Mouse (Mus musculus): ENCODE measurements at regions not wholly inside any gene's neighbourhood (a gene's known extent, or its start where the extent isn't known, plus 50 kb on each side); places are given as distances from the start of the nearest gene placed in this dataset.
"Not testable (repeated sequence)": the region's sequence is repeated elsewhere in the genome, so short reads cannot be mapped to it uniquely, and the experiment has no call there.

- no peak for DNase-seq (ENCODE audit: low read depth, low spot score)
These were observed 60.6 kb upstream of the Klf13 start for GRCm38 (mm10) chr7:63998995-63999960.

GRCm38 (mm10) chr7:63997997-63998396, 59.3 kb upstream of the Klf13 start:
- no peak for DNase-seq (ENCODE audit: low read depth, low spot score)

- no peak for DNase-seq (ENCODE audit: low read depth, low spot score)
These were observed 57.9 kb upstream of the Klf13 start for GRCm38 (mm10) chr7:63996581-63997098.

DNA sequence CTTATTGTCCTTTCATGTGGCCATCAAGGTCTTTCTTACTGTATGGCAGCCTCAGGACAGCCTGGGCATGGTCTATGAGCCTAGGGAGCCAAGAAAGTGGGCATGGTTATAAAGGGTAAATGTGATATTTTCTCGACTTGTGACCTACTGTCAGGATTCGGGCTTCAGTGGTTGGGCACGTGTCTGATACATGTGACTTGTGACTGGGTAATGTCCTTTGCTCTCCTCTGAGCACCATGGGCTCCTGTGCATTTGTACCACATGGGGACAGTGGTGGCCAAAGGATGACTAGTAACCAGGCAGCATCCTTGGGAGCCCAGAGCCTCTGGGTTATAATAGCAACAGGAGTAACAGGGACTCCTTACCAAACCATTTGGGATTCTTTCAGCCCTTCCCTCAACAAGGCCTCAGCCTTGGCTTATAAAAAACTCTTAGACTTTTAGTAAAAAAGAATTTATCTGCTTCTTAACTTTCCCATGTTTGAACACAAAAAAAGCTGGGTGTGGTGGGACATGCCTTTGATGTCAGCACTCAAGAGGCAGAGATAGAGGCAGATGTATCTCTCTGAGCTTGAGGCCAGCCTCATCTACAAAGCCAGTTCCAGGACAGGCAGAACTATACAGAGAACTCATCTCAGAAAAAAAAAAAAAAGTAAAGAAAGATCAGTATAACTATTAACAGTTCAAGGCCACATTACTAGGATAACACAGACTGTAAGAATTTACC, 56.7 kb upstream of the Klf13 start:
- DNase-seq (ENCODE audit: low read depth, low spot score), result no peak

GRCm38 (mm10) chr7:63994769-63995168, 56.1 kb upstream of the Klf13 start:
- DNase-seq (ENCODE audit: low read depth, low spot score), result not testable (repeated sequence)

DNA sequence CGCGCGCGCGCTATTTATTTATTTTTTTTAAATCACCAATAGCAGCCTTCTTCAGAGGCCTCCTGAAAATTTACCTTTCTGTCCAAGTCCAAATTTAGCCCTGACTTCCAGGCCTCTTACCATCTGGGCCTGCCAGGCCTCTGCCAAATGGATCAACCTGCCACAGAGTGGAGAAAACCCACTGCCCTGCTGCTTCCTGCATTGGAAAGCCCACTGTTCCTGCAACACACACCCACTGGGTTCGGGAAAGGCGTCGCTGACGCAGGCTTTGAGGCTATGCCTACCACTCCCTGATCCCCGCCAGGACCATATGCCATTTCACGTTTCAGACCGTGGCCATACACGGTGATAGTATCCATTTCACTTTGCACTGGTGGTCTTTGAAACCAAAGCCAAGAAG, 53.4 kb upstream of the Klf13 start:
- DNase-seq (ENCODE audit: low read depth, low spot score), result peak; percentile 21

DNA sequence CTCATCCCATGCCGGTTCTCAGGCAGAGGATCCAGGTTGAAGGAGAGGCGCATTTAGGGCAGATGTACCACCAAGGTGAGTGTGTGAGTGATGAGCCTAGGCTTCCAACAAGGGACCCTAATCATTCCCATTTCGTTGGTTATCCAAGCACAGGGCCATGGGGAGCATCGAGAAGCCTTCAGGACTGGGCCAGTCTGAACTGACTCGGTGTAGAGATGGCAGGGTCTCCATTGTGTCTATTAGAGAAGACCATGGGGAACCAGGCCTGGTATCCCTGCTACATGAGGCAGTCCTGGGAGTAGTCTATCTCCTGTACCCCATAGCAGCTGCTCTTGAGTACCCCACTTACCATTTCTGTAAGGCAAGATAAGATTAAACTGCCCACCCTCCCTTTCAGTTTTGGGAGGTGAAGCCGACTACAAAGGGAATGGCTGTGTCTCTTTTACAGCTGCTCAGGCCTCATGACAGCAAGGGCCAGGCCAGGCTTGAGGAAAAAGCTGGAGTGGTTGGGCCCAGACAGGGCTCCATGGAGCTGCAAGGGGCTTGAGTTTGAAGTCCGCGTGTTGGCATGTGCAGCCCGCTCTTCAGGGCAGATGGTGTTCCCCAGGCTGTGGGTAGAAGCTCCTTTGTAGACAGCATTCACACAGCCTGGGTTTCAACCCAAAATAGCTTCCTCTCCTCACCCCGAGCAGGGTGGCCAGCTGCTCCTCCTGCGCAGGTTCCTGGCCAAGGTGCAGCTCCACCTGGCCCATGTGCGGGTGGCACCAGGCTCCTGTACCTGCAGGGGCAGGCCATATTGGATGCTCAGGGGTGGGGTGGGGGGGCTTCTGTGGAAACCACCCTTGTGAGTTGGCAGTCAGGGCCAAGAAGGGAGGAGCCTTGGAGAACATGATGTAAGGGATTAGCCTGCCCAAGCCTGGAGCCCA, 52.6 kb upstream of the Klf13 start:
- DNase-seq (ENCODE audit: low read depth, low spot score), result peak; percentile 31

DNA sequence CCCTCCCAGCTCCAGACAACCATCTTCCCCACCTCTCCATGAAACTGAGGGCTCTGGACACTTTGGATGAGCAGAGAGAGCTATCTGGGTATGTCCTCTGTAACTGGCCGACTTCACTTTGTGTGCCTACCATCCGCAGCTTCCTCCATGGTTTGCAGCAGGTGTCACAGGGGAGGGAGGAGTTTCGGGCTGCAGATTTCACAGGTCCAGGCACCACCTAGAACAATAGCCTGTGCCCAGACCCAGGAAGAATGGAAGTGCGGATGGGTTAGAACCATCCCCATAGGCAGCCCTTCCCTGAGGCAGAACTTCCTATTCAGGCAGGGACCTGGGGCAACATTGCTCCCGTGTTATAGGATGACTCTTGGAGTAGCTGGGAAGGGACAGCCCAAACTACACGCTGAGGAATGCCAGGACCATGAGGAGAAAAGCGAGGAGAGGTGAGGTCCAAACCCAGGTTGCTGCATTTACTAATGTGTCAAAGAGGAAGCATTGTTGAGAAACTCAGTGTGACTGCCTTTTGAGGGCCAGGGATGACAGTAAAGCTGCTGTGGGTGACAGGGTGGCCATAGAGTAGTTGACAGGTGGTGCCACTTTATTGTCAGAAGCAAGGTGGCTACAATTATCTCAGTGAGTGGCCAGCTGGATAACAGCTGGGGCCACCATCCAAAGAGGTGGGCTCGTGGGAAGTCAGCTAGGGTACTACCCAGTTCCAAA, 51.8 kb upstream of the Klf13 start:
- DNase-seq (ENCODE audit: low read depth, low spot score), result no peak

- DNase-seq (ENCODE audit: low read depth, low spot score), result no peak
These were observed 51.0 kb upstream of the Klf13 start for GRCm38 (mm10) chr7:63989736-63990135.
